Mouse (Mus musculus) liver, adult 2 months (tissue): ENCODE data around the gene Morn1. TPM values are rescaled to one million over a fixed set of nuclear protein-coding genes. Genes with fewer than 3 reads are reported as not detected.

ENCODE experiments used
- DNase-seq: peaks from one replicate; pipeline ENCODE4 v3.0.0-alpha.2; 2011; ENCODE audit warnings: low read depth, low spot score; ENCODE audit errors: extremely low read depth
- H3K27ac ChIP-seq: fragments of 200-500 bp; replicated peaks from 2 replicates; pipeline ENCODE4 v1.5.1; 2012; ENCODE audit warnings: low read depth, mild to moderate bottlenecking, control low read depth, inconsistent platforms, low read length; ENCODE audit not compliant: insufficient read depth
- H3K27me3 ChIP-seq: fragments of 200-500 bp; 2 replicates; pipeline ENCODE4 v1.6.1; 2012; ENCODE audit warnings: mild to moderate bottlenecking, moderate library complexity, low read length, inconsistent platforms; ENCODE audit not compliant: control insufficient read depth, insufficient read depth
- H3K36me3 ChIP-seq: fragments of 200-500 bp; 2 replicates; pipeline ENCODE4 v1.6.1; 2012; ENCODE audit warnings: low read length, inconsistent platforms; ENCODE audit not compliant: control insufficient read depth, insufficient read depth
- H3K4me1 ChIP-seq: fragments of 200-500 bp; 2 replicates; pipeline ENCODE4 v1.6.1; 2011; ENCODE audit warnings: low read length; ENCODE audit not compliant: control insufficient read depth, insufficient read depth
- H3K4me3 ChIP-seq: fragments of 200-500 bp; 2 replicates; pipeline ENCODE4 v1.5.1; 2011; ENCODE audit warnings: low read depth, mild to moderate bottlenecking, control low read depth, low read length, moderate library complexity; ENCODE audit not compliant: insufficient read depth
- H3K79me2 ChIP-seq: fragments of 200-500 bp; 2 replicates; pipeline ENCODE4 v1.6.1; 2012; ENCODE audit warnings: inconsistent platforms, mild to moderate bottlenecking, low read length, moderate library complexity; ENCODE audit not compliant: control insufficient read depth, insufficient read depth
- H3K9ac ChIP-seq: fragments of 200-500 bp; 2 replicates; pipeline ENCODE4 v1.6.1; 2012; ENCODE audit warnings: low read depth, mild to moderate bottlenecking, control low read depth, inconsistent platforms, low read length
- CTCF ChIP-seq: fragments of 200-500 bp; IDR thresholded peaks from 2 replicates; pipeline ENCODE4 v1.5.1; 2011; ENCODE audit warnings: low read depth, low read length, control low read depth
- POLR2A ChIP-seq: fragments of 200-500 bp; IDR thresholded peaks from 2 replicates; pipeline ENCODE4 v1.6.1; 2011; ENCODE audit warnings: low read length, control low read depth; ENCODE audit not compliant: insufficient read depth; ENCODE audit errors: extremely low read depth
- WGBS: fragments of 180-500 bp; shearing (Covaris S2); methylation state at CpG from one replicate; pipeline ENCODE4 v1.1.7; 2018; 5-methylcytosine and 5-hydroxymethylcytosine counted together
- polyA plus RNA-seq: library from polyadenylated mRNA; depleted of rRNA; stranded (reverse); fragments of >200 nt; gene quantifications from 2 replicates; pipeline ENCODE4 v1.2.3, GENCODE M21; 2012
- total RNA-seq: library from RNA; depleted of rRNA; stranded (reverse); fragments of >200 nt; gene quantifications from 2 replicates; pipeline ENCODE4 v1.2.3, GENCODE M21; 2014

Gene Morn1
- total and polyA plus RNA-seq, 2 experiments, result 3.6 to 4.2 TPM

GRCm38 (mm10) chr4:155095967-155096366 is 9.6 kb downstream of the Morn1 start:
- WGBS, result 92% methylated on average over 8 of the region's 8 CpGs
- H3K4me1 ChIP-seq, result no peaks in the 10 kb centered on the region
- no peaks in the 10 kb centered on the region for H3K79me2 ChIP-seq
- no peaks in the 10 kb centered on the region for H3K27me3 ChIP-seq
- no peak overlapping the region for H3K27ac ChIP-seq
- no peaks in the 10 kb centered on the region for H3K36me3 ChIP-seq
- no peak overlapping the region for H3K4me3 ChIP-seq
- DNase-seq, result no peak
- H3K9ac ChIP-seq, result no peak overlapping the region
- no peak for TF ChIP-seq POLR2A
- no peak for TF ChIP-seq CTCF

GRCm38 (mm10) chr4:155097452-155097851 is 11.1 kb downstream of the Morn1 start:
- H3K27ac ChIP-seq, result no peak overlapping the region
- WGBS, result 87% methylated on average over 6 of the region's 6 CpGs
- no peaks in the 10 kb centered on the region for H3K36me3 ChIP-seq
- no peak overlapping the region for H3K4me3 ChIP-seq
- no peak overlapping the region for H3K9ac ChIP-seq
- DNase-seq, result no peak
- H3K27me3 ChIP-seq, result no peaks in the 10 kb centered on the region
- no peak for TF ChIP-seq POLR2A
- TF ChIP-seq CTCF, result no peak
- H3K4me1 ChIP-seq, result no peaks in the 10 kb centered on the region
- no peaks in the 10 kb centered on the region for H3K79me2 ChIP-seq

- H3K79me2 ChIP-seq, result no peaks in the 10 kb centered on the region
- no peak overlapping the region for H3K9ac ChIP-seq
- no peaks in the 10 kb centered on the region for H3K4me1 ChIP-seq
- TF ChIP-seq CTCF, result no peak
- TF ChIP-seq POLR2A, result no peak
- WGBS, result 84% methylated on average over 4 of the region's 4 CpGs
- no peak overlapping the region for H3K27ac ChIP-seq
- no peak overlapping the region for H3K4me3 ChIP-seq
- no peaks in the 10 kb centered on the region for H3K27me3 ChIP-seq
- DNase-seq, result no peak
- no peaks in the 10 kb centered on the region for H3K36me3 ChIP-seq
Measured at GRCm38 (mm10) chr4:155098572-155098971, 12.2 kb downstream of the Morn1 start.

DNA sequence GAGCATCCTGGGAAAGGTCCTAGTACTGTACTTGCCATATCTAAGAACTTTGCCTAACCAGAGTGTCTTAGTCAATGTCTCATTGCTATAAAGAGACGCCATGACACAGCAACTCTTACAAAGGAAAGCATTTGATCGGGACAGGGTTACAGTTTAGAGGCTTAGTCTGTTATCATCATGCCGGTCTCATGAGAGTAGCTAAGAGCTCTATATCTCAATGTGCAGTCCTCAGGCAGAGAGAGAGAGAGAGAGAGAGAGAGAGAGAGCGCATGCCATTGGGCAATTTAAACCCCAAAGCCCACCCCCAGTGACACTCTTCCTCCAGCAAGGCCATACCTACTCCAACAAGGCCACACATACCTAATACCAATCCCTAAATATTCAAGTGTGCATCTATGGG is 21.5 kb downstream of the Morn1 start:
- 90% methylated on average over 4 of the region's 4 CpGs for WGBS
- Histone ChIP-seq H3K79me2 (no peaks in the 10 kb centered on the region), H3K27me3 (no peaks in the 10 kb centered on the region), H3K4me3 (no peak overlapping the region), H3K27ac (no peak overlapping the region), H3K9ac (no peak overlapping the region), H3K4me1 (no peaks in the 10 kb centered on the region), H3K36me3 (no peaks in the 10 kb centered on the region)
- DNase-seq, result no peak
- TF ChIP-seq POLR2A, result no peak
- TF ChIP-seq CTCF, result no peak

- Histone ChIP-seq H3K4me1 (no peaks in the 10 kb centered on the region), H3K27ac (no peak overlapping the region), H3K4me3 (no peak overlapping the region), H3K36me3 (no peaks in the 10 kb centered on the region), H3K27me3 (no peaks in the 10 kb centered on the region), H3K79me2 (no peaks in the 10 kb centered on the region), H3K9ac (no peak overlapping the region)
- TF ChIP-seq CTCF, result no peak
- no peak for TF ChIP-seq POLR2A
- DNase-seq, result no peak
- 87% methylated on average over 5 of the region's 5 CpGs for WGBS
Measured at GRCm38 (mm10) chr4:155109471-155109870, 23.1 kb downstream of the Morn1 start.

DNA sequence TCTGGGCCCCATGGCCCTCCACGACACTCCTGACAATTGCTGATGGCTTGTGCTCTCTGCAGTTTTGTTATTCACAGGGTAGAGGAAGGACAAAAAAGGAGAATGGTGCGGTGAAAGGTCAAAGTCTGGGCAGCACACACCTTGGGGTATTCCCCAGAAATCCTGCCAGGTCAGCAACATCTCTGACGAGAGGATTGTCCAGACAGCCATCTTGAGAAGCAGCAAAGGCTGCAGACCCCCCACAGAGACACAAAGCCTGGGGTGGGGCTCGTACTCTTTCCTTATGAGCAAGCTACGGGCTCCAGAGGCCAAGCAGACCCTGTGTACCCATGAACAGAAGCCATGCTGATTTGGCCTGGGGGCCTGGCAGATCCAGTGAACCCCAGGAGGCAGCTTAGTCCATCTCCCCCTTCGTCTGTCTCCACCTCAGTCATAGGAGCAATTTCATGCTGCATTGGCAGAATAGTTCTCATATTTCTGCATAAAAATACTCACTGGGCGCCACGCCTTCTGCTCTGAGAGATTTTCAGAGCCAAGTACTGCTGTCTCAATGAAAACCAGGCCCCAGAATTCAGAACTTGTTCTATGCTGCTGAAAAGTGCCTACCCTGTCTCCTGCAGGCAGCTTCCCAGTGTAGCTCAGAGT is 27.5 kb downstream of the Morn1 start:
- H3K4me3 ChIP-seq, result no peak overlapping the region
- WGBS, result 92% methylated on average over 8 of the region's 8 CpGs
- TF ChIP-seq CTCF, result no peak
- TF ChIP-seq POLR2A, result no peak

More for the DNA sequence above, 27.5 kb downstream of the Morn1 start:
- no peaks in the 10 kb centered on the region for H3K27me3 ChIP-seq
- no peak overlapping the region for H3K9ac ChIP-seq
- no peak overlapping the region for H3K27ac ChIP-seq
- no peaks in the 10 kb centered on the region for H3K36me3 ChIP-seq
- DNase-seq, result no peak
- H3K79me2 ChIP-seq, result no peaks in the 10 kb centered on the region
- H3K4me1 ChIP-seq, result no peaks in the 10 kb centered on the region
